Mouse (Mus musculus): ENCODE measurements around the gene Cacna2d4. TPM values are rescaled to one million over a fixed set of nuclear protein-coding genes. Genes with fewer than 3 reads are reported as not detected.
A peak's percentile ranks its signal among the peaks of the same experiment; 100 is the strongest.

Cacna2d4 gene
- polyA plus RNA-seq, 1 experiment from 2014 or later = 0.05 TPM

DNA sequence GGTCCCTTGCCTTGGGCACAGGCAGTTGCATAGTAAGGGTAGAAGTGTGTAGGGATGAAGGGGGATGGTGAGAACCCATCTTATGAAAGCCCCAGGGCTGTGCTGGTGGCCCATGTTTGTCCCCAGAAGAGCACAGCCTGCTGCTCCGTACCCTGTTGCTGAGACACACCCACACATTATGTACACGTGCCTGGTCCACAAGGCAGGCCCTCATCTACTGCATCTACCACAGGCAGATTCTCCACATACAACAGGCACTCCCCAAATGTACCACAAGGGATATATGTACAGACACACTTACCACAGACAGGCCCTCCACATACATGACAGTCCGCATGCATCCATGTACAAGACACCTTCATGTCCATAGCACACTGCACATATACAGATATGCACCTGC lies 101.0 kb downstream of the Cacna2d4 start:
- 64% methylated on average over 3 of the region's 3 CpGs for WGBS
- H3K4me3 ChIP-seq (ENCODE audit: low read depth, low read length) = no peak overlapping the region
- H3K27me3 ChIP-seq (ENCODE audit: control insufficient read depth, insufficient read depth, low read length) = no peaks in the 10 kb centered on the region; the same call in 1 of the 2 replicates
- no peak overlapping the region for H3K9ac ChIP-seq (ENCODE audit: low read length)
- H3K27ac ChIP-seq (ENCODE audit: low read depth, low read length) = no peak overlapping the region
- ATAC-seq (ENCODE audit: low FRiP score) = no peak
- no peak overlapping the region for H3K4me2 ChIP-seq
- no peaks in the 10 kb centered on the region for H3K9me3 ChIP-seq (ENCODE audit: control insufficient read depth, low read length)
- H3K4me1 ChIP-seq (ENCODE audit: control insufficient read depth, insufficient read depth, low read length) = peaks cover 13% of the 10 kb centered on the region
- no peak for DNase-seq (ENCODE audit: low spot score, missing footprints)
- H3K36me3 ChIP-seq (ENCODE audit: control insufficient read depth, insufficient read depth, low read length) = no peaks in the 10 kb centered on the region

DNA sequence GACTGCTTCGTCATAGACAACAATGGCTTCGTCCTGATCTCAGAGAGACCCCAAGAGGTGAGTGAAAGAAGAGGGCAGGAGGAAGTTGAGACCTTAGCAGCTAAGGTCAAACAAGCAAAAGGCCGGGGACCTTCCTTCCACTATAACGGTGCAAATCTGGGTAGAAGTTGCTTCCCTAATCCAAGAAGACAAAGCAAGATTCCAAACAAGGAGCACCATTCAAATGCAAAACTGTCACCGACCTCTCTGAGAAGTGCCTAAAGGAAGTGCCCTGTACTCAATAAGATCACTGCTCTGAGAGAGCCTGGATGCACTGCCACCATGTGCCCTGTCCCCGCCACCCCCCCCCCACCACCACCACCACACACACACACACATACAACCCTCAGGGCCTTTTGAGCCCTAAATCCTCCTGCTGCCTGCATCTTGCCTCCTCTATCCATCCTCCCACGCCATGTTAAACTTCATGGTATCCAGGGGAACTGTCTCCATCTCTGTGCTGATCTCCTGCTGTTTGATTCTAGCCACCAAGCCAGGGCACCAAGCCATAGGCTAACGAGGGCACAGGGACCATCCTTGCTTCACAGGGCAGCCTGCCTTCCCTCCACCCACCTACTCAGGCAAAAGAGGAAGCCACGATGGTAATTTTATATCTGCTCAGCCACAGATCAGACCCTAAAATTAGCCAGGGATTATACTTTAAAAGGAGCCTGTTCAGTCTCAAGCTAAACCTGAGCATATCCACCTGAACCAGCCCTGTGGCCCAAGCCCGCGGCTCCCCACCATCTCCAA lies 102.0 kb downstream of the Cacna2d4 start:
- no peaks in the 10 kb centered on the region for H3K36me3 ChIP-seq (ENCODE audit: control insufficient read depth, insufficient read depth, low read length)
- no peak overlapping the region for H3K9ac ChIP-seq (ENCODE audit: low read length)
- H3K4me1 ChIP-seq (ENCODE audit: control insufficient read depth, insufficient read depth, low read length) = peaks cover 13% of the 10 kb centered on the region
- no peaks in the 10 kb centered on the region for H3K27me3 ChIP-seq (ENCODE audit: control insufficient read depth, insufficient read depth, low read length)
- WGBS = 24% methylated on average over 10 of the region's 11 CpGs
- H3K9me3 ChIP-seq (ENCODE audit: control insufficient read depth, low read length) = no peaks in the 10 kb centered on the region
- no peak overlapping the region for H3K4me2 ChIP-seq
- ATAC-seq (ENCODE audit: low FRiP score) (no peak), DNase-seq (ENCODE audit: low spot score, missing footprints) (no peak)
- H3K4me3 ChIP-seq (ENCODE audit: low read depth, low read length) = no peak overlapping the region
- no peak overlapping the region for H3K27ac ChIP-seq (ENCODE audit: low read depth, low read length)

DNA sequence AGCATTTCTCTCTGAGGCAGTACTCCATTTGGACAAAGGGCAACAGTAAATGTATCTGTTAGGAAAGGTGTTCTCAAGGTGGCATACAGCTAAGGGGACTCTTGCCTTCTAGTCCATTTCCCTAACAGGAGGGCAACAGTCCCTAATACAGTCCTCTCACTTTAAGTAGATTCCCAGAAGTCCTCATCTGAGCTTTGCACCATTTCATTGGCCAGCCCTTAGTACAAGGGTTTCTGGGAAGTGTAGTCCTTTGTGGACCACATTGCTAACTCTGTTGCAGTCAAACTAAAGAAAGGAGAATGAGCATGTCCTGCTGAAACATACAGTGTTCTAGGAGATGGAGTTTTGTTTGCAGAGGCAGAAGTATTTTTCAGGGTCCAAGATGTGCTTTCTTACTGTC lies 105.1 kb downstream of the Cacna2d4 start:
- Histone ChIP-seq H3K9me3 (ENCODE audit: control insufficient read depth, low read length) (no peaks in the 10 kb centered on the region), H3K4me3 (ENCODE audit: low read depth, low read length) (no peak overlapping the region), H3K36me3 (ENCODE audit: control insufficient read depth, insufficient read depth, low read length) (no peaks in the 10 kb centered on the region), H3K27ac (ENCODE audit: low read depth, low read length) (no peak overlapping the region), H3K4me2 (no peak overlapping the region), H3K4me1 (ENCODE audit: control insufficient read depth, insufficient read depth, low read length) (peaks cover 13% of the 10 kb centered on the region), H3K27me3 (ENCODE audit: control insufficient read depth, insufficient read depth, low read length) (no peaks in the 10 kb centered on the region), H3K9ac (ENCODE audit: low read length) (no peak overlapping the region)
- ATAC-seq (ENCODE audit: low FRiP score) (peak; percentile 77), DNase-seq (ENCODE audit: low spot score, missing footprints) (peak; percentile 89)

DNA sequence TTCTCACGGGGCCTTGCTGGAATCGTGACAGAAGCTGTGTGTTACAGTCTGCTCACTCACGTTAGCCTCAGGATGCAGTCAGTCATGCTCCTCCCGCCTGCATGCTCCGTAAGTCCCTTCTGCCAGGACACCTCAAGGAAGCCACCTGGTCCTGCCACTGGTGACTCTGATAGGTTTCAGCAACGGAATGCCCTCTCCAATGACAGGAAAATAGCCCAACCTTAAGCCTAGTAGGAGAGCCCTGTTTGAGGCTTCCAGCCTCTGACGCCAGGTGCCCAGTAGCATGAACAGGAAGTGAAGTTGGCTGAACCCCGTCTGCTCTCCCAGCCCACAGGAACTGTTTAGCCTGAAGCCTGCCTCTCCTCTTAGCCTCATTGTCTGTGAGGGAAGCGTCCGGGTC lies 109.9 kb downstream of the Cacna2d4 start:
- no peak overlapping the region for H3K4me3 ChIP-seq (ENCODE audit: low read depth, low read length)
- H3K9ac ChIP-seq (ENCODE audit: low read length) = no peak overlapping the region

GRCm38 (mm10) chr6:119347813-119348212 lies 111.5 kb downstream of the Cacna2d4 start:
- Histone ChIP-seq H3K4me3 (ENCODE audit: low read depth, low read length) (no peak overlapping the region), H3K27me3 (ENCODE audit: control insufficient read depth, insufficient read depth, low read length) (no peaks in the 10 kb centered on the region), H3K36me3 (ENCODE audit: control insufficient read depth, insufficient read depth, low read length) (no peaks in the 10 kb centered on the region), H3K9me3 (ENCODE audit: control insufficient read depth, low read length) (no peaks in the 10 kb centered on the region), H3K9ac (ENCODE audit: low read length) (no peak overlapping the region), H3K4me1 (ENCODE audit: control insufficient read depth, insufficient read depth, low read length) (no peaks in the 10 kb centered on the region), H3K27ac (ENCODE audit: low read depth, low read length) (no peak overlapping the region), H3K4me2 (no peak overlapping the region)
- 66% methylated on average over 5 of the region's 5 CpGs for WGBS
- DNase-seq (ENCODE audit: low spot score, missing footprints) (no peak), ATAC-seq (ENCODE audit: low FRiP score) (no peak)

More for the DNA sequence above, 109.9 kb downstream of the Cacna2d4 start:
- Histone ChIP-seq H3K9me3 (ENCODE audit: control insufficient read depth, low read length) (no peaks in the 10 kb centered on the region), H3K4me1 (ENCODE audit: control insufficient read depth, insufficient read depth, low read length) (no peaks in the 10 kb centered on the region), H3K4me2 (no peak overlapping the region), H3K27ac (ENCODE audit: low read depth, low read length) (no peak overlapping the region), H3K36me3 (ENCODE audit: control insufficient read depth, insufficient read depth, low read length) (no peaks in the 10 kb centered on the region), H3K27me3 (ENCODE audit: control insufficient read depth, insufficient read depth, low read length) (no peaks in the 10 kb centered on the region)
- DNase-seq (ENCODE audit: low spot score, missing footprints) = no peak
- no peak for ATAC-seq (ENCODE audit: low FRiP score)
- WGBS = 77% methylated on average over 10 of the region's 10 CpGs

GRCm38 (mm10) chr6:119348234-119348633 lies 111.9 kb downstream of the Cacna2d4 start:
- Histone ChIP-seq H3K4me2 (no peak overlapping the region), H3K27ac (ENCODE audit: low read depth, low read length) (no peak overlapping the region), H3K27me3 (ENCODE audit: control insufficient read depth, insufficient read depth, low read length) (no peaks in the 10 kb centered on the region), H3K4me1 (ENCODE audit: control insufficient read depth, insufficient read depth, low read length) (no peaks in the 10 kb centered on the region), H3K4me3 (ENCODE audit: low read depth, low read length) (no peak overlapping the region), H3K9me3 (ENCODE audit: control insufficient read depth, low read length) (no peaks in the 10 kb centered on the region), H3K36me3 (ENCODE audit: control insufficient read depth, insufficient read depth, low read length) (no peaks in the 10 kb centered on the region; the same call in 1 of the 2 replicates), H3K9ac (ENCODE audit: low read length) (no peak overlapping the region)
- ATAC-seq (ENCODE audit: low FRiP score) = peak; percentile 45
- WGBS = 5% methylated on average over 1 of the region's 1 CpGs
- peak; percentile 100 for DNase-seq (ENCODE audit: low spot score, missing footprints)

DNA sequence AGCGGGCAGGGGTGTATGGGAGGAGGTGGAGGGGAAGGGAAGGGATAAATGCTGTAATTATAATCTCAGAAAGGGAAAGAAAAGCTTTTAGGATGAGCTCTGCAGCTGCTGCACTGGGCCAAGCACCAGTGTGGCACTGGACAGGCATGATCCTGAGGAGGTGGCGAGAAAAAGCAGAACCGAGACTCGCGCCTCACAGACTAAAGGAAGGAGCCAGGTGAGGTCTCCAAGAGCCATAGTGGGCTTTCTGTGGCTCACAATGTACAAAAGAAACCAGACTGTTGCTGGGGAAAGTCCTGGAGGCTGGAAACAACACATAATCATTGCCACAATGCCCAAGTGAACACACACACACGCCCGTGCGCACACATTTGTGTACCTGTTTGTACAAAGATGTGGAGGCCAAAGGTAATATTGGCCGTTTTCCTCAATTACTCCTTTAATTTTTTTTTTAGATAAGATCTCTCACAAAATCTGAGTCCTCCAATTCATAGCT lies 114.4 kb downstream of the Cacna2d4 start:
- Histone ChIP-seq H3K9ac (ENCODE audit: low read length) (no peak overlapping the region), H3K27me3 (ENCODE audit: control insufficient read depth, insufficient read depth, low read length) (no peaks in the 10 kb centered on the region), H3K4me3 (ENCODE audit: low read depth, low read length) (no peak overlapping the region), H3K9me3 (ENCODE audit: control insufficient read depth, low read length) (no peaks in the 10 kb centered on the region), H3K36me3 (ENCODE audit: control insufficient read depth, insufficient read depth, low read length) (peaks cover 15% of the 10 kb centered on the region), H3K4me1 (ENCODE audit: control insufficient read depth, insufficient read depth, low read length) (no peaks in the 10 kb centered on the region), H3K27ac (ENCODE audit: low read depth, low read length) (no peak overlapping the region), H3K4me2 (no peak overlapping the region)
- 89% methylated on average over 9 of the region's 9 CpGs for WGBS
- DNase-seq (ENCODE audit: low spot score, missing footprints) (peak; percentile 66), ATAC-seq (ENCODE audit: low FRiP score) (no peak)

DNA sequence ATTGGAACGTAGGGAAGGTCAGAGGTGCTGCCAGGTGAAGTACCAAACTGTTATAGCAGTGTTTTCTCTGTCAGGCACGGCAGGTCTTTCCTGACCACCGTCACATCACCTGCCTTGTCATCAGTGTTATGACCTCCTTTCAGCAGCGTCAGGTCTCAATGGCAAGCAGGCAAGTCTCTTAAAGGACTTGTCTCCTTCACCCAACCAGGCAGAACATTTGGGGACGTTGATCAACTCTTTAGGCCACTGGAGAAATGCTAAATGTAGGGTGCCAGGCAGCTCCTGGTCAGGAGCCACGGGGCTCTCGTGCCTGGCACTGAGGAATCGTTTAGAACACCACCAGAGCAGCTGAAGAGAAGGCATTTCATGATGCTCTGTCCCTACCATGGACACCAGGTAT lies 115.3 kb downstream of the Cacna2d4 start:
- Histone ChIP-seq H3K27ac (ENCODE audit: low read depth, low read length) (no peak overlapping the region), H3K36me3 (ENCODE audit: control insufficient read depth, insufficient read depth, low read length) (peaks cover 16% of the 10 kb centered on the region), H3K9me3 (ENCODE audit: control insufficient read depth, low read length) (no peaks in the 10 kb centered on the region), H3K4me2 (no peak overlapping the region), H3K9ac (ENCODE audit: low read length) (no peak overlapping the region), H3K27me3 (ENCODE audit: control insufficient read depth, insufficient read depth, low read length) (no peaks in the 10 kb centered on the region), H3K4me1 (ENCODE audit: control insufficient read depth, insufficient read depth, low read length) (no peaks in the 10 kb centered on the region), H3K4me3 (ENCODE audit: low read depth, low read length) (no peak overlapping the region)
- ATAC-seq (ENCODE audit: low FRiP score) (no peak), DNase-seq (ENCODE audit: low spot score, missing footprints) (no peak)
- WGBS = 86% methylated on average over 8 of the region's 8 CpGs

DNA sequence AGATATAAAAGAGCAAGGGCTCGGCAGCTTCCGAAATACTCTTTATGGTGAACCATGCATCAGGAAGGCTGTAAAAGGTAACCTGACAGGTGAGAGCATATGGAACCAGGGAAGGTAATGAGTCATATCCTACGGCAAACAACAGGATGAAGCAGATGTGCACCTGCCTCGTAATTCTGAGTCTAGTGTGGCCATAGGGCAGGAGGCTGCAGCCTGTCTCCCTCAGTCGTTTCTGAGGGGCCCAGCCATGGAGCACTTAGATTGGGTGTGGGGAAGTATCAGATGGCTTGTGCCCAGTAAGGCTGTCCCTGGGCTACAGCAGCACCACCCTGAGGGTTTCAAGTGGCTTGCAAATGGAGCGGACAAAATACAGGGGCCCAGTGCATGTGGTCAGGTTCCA lies 116.2 kb downstream of the Cacna2d4 start:
- Histone ChIP-seq H3K4me2 (no peak overlapping the region), H3K27me3 (ENCODE audit: control insufficient read depth, insufficient read depth, low read length) (no peaks in the 10 kb centered on the region), H3K36me3 (ENCODE audit: control insufficient read depth, insufficient read depth, low read length) (peaks cover 20% of the 10 kb centered on the region), H3K9me3 (ENCODE audit: control insufficient read depth, low read length) (no peaks in the 10 kb centered on the region), H3K4me1 (ENCODE audit: control insufficient read depth, insufficient read depth, low read length) (no peaks in the 10 kb centered on the region), H3K27ac (ENCODE audit: low read depth, low read length) (no peak overlapping the region), H3K9ac (ENCODE audit: low read length) (no peak overlapping the region), H3K4me3 (ENCODE audit: low read depth, low read length) (no peak overlapping the region)
- WGBS = 88% methylated on average over 6 of the region's 6 CpGs
- no peak for DNase-seq (ENCODE audit: low spot score, missing footprints)
- no peak for ATAC-seq (ENCODE audit: low FRiP score)

Measured in midbrain, embryonic 11.5 days (tissue).